Mouse (Mus musculus) bone marrow macrophage, adult 2 months (primary cell): ENCODE results near the gene Tuba1a.
A peak's percentile ranks its signal among the peaks of the same experiment; 100 is the strongest.

Source experiments
- CTCF ChIP-seq: IDR thresholded peaks from 2 replicates; pipeline ENCODE4 v1.5.1; 2012; ENCODE audit warnings: low read depth, mild to moderate bottlenecking, low read length, moderate library complexity
- POLR2A ChIP-seq: IDR thresholded peaks from 2 replicates; pipeline ENCODE4 v1.6.1; 2012; ENCODE audit warnings: mild to moderate bottlenecking, low read depth, low read length, borderline replicate concordance

DNA sequence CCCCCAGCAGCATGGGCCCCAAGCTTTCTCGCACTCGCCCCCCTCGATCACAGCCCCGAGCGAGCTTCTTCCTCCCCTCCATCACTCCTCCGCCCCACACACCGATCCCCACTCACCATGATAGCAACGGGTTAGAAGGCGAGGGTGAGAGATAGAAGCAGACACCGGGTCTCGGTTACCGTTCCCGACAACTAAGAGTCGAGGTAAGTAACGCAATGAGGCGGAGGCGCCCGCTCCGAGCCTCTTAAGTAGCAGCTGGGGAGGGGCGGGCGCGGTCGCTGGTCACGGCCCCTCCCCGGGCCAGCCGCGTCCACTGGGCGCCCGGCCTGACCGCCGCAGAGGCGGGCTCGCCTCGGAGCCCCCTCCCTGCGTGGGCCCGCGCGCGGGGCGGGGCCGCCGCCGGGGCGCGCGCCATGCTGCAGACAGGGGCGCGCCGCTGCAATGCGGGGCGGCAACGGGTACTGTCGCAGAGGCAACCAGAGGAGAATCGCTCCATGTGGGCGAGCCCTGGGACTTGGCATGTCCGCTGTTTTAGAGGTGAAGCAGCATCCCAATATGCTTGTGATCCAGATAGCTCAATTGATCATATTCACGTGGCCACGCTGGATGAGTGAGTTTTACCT is 19.2 kb downstream of the Tuba1a start, which contains the start of gene Tuba1b:
- TF ChIP-seq CTCF (no peak), POLR2A (peak; percentile 86; the same call in 1 of the 2 replicates)
